Mouse (Mus musculus) forebrain, postnatal 0 days (tissue): ENCODE measurements around the gene Eps8l2. TPM values are rescaled to one million over a fixed set of nuclear protein-coding genes. Genes with fewer than 3 reads are reported as not detected.
A peak's percentile ranks its signal among the peaks of the same experiment; 100 is the strongest.

Experiments used
- ATAC-seq: fragments of 200-750 bp; cut with Nextera tagmentation; 2 replicates; pipeline ENCODE4 v1.8.0; 2017; ENCODE audit warnings: mild to moderate bottlenecking, moderate library complexity
- DNase-seq: peaks from one replicate; pipeline ENCODE4 v3.0.0-alpha.2; 2015
- H3K27ac ChIP-seq: fragments of 300-500 bp; sonication (generic); 2 replicates; pipeline ENCODE4 v1.5.1; 2014; ENCODE audit warnings: low read depth, mild to moderate bottlenecking, antibody characterized with exemption, low read length, moderate library complexity, mixed read lengths
- H3K27me3 ChIP-seq: fragments of 300-500 bp; sonication (generic); 2 replicates; pipeline ENCODE4 v1.6.1; 2014; ENCODE audit warnings: mild to moderate bottlenecking, low read length, mixed read lengths; ENCODE audit not compliant: insufficient read depth
- H3K36me3 ChIP-seq: fragments of 300-500 bp; sonication (generic); 2 replicates; pipeline ENCODE4 v1.6.1; 2014; ENCODE audit warnings: mild to moderate bottlenecking, moderate library complexity; ENCODE audit not compliant: insufficient read depth
- H3K4me1 ChIP-seq: fragments of 300-500 bp; sonication (generic); 2 replicates; pipeline ENCODE4 v1.6.1; 2014; ENCODE audit warnings: antibody characterized with exemption; ENCODE audit not compliant: insufficient read depth
- H3K4me2 ChIP-seq: fragments of 300-500 bp; sonication (generic); 2 replicates; pipeline ENCODE4 v1.6.1; 2014; ENCODE audit warnings: low read depth, mild to moderate bottlenecking, moderate library complexity
- H3K4me3 ChIP-seq: fragments of 300-500 bp; sonication (generic); 2 replicates; pipeline ENCODE4 v1.5.1; 2014; ENCODE audit warnings: low read depth, low read length, mixed read lengths
- H3K9ac ChIP-seq: fragments of 300-500 bp; sonication (generic); 2 replicates; pipeline ENCODE4 v1.6.1; 2014; ENCODE audit warnings: mild to moderate bottlenecking
- H3K9me3 ChIP-seq: fragments of 300-500 bp; sonication (generic); 2 replicates; pipeline ENCODE4 v1.6.1; 2016; ENCODE audit warnings: low read length
- CTCF ChIP-seq: sonication (generic); IDR thresholded peaks from 2 replicates; pipeline ENCODE4 v1.5.1; 2016; ENCODE audit warnings: antibody characterized with exemption, control low read depth, low read depth
- WGBS: fragments of 180-500 bp; shearing (Covaris S2); extraction: QIAGEN DNeasy Blood & Tissue Kit; methylation state at CpG from one replicate; pipeline ENCODE4 v1.1.7; 2014; 5-methylcytosine and 5-hydroxymethylcytosine counted together
- polyA plus RNA-seq: library from polyadenylated mRNA; unstranded; fragments of >200 nt; fragmentation: Nextera tagmentation; extraction: Ambion mirVana; gene quantifications from 2 replicates; pipeline ENCODE4 v1.2.1, GENCODE M21; 2015
- total RNA-seq: library from RNA; depleted of rRNA; stranded (reverse); fragments of >200 nt; gene quantifications from 2 replicates; pipeline ENCODE4 v1.2.3, GENCODE M21; 2014

The Eps8l2 gene
- total and polyA plus RNA-seq, 2 experiments from 2014 or later = 0.74 to 1.0 TPM

DNA sequence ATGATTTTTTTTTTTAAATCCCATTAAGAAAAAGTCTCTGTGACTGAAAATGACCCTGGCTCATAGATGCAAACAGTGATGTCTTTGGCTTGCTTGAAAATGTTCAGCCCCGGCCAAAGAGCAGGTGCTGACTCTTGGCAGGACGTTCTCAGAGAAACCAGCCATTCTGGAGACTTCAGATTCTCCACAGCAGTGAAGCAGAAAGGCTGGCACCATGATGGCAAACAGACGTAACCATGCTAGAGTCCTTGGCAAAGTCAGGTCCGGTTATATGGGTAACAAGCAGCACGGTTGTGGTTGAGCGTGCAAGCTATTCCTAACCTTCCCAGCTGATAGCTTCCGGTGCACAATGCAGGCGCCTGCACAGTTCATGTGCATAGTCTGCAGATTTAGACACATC is 39.5 kb upstream of the Eps8l2 start:
- Histone ChIP-seq H3K4me2 (no peak overlapping the region), H3K27me3 (peaks cover 16% of the 10 kb centered on the region), H3K36me3 (peaks cover 56% of the 10 kb centered on the region), H3K27ac (no peak overlapping the region), H3K4me1 (no peaks in the 10 kb centered on the region), H3K9me3 (no peaks in the 10 kb centered on the region), H3K9ac (no peak overlapping the region), H3K4me3 (no peak overlapping the region)
- 94% methylated on average over 8 of the region's 8 CpGs for WGBS
- no peak for ATAC-seq
- TF ChIP-seq CTCF = no peak
- DNase-seq = no peak

DNA sequence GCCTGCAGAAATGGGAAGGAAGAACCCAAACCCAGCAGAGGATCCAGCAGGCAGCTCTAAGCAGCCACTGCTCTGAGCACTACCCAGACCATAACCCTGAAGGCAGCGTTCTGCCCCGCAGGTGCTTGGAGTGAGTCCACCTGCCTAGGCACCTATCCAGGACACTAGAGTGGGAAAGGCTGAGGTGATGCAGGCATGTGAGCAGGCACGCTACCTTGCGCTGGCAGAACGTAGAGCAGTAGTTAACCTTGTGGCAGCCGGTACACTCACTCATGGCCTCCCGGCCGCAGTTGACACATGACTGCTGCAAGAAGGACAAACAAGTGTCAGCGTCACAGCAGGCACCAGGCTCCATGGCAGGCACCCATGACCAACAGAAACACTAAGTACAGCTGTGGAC is 37.3 kb upstream of the Eps8l2 start:
- H3K27me3 ChIP-seq = no peaks in the 10 kb centered on the region
- no peak overlapping the region for H3K4me2 ChIP-seq
- H3K9me3 ChIP-seq = no peaks in the 10 kb centered on the region
- TF ChIP-seq CTCF = no peak
- DNase-seq (no peak), ATAC-seq (no peak)
- peaks cover 78% of the 10 kb centered on the region for H3K36me3 ChIP-seq
- H3K4me1 ChIP-seq = no peaks in the 10 kb centered on the region
- no peak overlapping the region for H3K9ac ChIP-seq
- no peak overlapping the region for H3K4me3 ChIP-seq
- 95% methylated on average over 9 of the region's 9 CpGs for WGBS
- no peak overlapping the region for H3K27ac ChIP-seq

DNA sequence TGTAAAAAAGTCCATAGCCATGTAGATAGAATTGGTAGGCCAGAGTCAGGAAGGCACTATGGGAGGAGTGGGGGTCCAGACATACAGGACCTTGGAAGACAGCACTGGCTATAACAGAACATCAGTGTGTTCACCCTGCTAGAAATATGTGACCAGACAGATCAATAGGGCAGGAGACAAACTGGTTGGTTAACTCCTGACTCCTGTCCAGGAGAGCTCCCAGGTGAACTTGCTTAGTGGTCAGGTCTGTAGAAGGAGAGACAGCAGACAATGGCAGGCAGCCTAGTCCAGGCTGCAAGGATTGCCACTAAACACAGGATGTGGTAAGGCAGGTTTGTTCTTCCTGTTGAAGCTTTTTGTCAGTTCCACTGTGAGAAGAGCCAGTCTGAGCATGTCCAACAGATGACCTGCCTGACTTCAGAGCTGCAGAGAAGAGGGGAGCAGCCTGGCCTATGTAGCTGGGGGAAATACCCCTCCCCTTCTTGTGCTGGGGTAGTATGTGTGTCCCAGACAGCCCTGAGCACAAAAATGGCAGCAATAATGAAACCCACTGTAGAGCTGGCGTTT is 35.9 kb upstream of the Eps8l2 start:
- Histone ChIP-seq H3K9ac (no peak overlapping the region), H3K4me2 (no peak overlapping the region), H3K27me3 (no peaks in the 10 kb centered on the region), H3K9me3 (no peaks in the 10 kb centered on the region), H3K4me3 (no peak overlapping the region), H3K27ac (no peak overlapping the region), H3K36me3 (peaks cover 80% of the 10 kb centered on the region), H3K4me1 (no peaks in the 10 kb centered on the region)
- ATAC-seq = no peak
- no peak for TF ChIP-seq CTCF
- no peak for DNase-seq
- WGBS = 74% methylated on average over 1 of the region's 1 CpGs

DNA sequence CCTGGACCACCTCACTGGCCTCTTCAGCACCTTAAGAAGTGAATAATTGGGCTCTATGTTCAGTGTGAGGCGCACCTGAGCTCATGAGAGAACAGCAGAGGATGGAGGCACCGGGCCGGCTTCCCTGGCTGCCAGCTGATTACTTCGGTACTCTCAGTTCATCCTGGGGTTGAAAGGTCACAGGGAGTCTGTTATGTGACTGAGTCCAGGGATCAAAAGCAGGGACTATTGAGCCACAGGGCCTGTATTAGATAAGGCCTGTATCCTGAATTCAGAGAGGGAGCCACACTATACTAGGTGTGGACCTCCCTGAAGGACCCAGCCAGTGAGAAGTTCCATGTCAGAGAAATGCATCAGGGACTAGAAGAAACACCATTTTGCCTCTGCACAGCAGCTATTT is 34.1 kb upstream of the Eps8l2 start:
- Histone ChIP-seq H3K9ac (no peak overlapping the region), H3K4me3 (no peak overlapping the region), H3K36me3 (peaks cover 90% of the 10 kb centered on the region), H3K4me2 (no peak overlapping the region), H3K9me3 (no peaks in the 10 kb centered on the region), H3K27me3 (no peaks in the 10 kb centered on the region), H3K4me1 (no peaks in the 10 kb centered on the region), H3K27ac (no peak overlapping the region)
- TF ChIP-seq CTCF = no peak
- WGBS = 88% methylated on average over 4 of the region's 4 CpGs
- ATAC-seq (no peak), DNase-seq (no peak)

DNA sequence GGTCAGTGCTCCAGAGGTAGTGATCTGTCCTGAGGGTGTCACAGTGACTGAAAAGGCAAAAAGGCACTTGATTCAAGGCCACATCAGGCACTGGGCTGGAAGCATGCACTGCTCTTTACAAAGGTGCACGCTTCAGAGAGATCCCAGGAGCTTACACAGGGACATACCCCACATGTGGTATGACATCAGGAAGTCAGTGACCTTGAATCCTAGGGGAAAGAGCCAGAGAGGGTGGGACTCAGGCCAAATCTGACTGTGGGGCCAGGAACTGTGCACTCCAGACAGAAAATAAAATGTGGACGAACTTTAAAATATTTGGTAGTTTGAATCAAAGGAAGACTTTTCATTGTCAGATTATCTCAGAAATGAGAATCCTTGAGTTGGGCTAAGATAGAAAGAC is 24.3 kb upstream of the Eps8l2 start:
- DNase-seq (no peak), ATAC-seq (no peak)
- TF ChIP-seq CTCF = no peak
- Histone ChIP-seq H3K9ac (no peak overlapping the region), H3K4me3 (no peak overlapping the region), H3K27me3 (no peaks in the 10 kb centered on the region), H3K9me3 (no peaks in the 10 kb centered on the region), H3K36me3 (peaks cover 96% of the 10 kb centered on the region), H3K4me2 (no peak overlapping the region), H3K27ac (no peak overlapping the region), H3K4me1 (no peaks in the 10 kb centered on the region)
- 93% methylated on average over 2 of the region's 2 CpGs for whole genome bisulfite sequencing

DNA sequence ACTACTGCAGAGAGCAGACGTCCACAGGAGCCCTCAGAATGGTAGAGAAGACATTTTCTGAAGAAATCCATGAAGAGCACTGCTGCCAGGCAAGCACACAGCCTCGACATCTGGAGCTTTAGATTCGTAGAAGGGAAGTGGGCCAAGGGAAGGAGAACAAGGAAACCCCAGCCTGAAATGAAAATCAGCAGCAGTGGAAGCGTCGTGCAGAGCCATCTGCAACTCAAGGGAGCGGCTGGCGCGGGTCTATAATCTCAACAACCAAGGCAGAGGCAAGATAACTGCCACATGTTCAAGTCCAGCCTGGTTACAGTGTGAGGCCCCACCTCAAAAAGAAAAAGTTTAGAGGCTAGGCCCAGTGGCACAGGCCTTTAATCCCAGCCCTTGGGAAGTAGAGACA is 23.6 kb upstream of the Eps8l2 start:
- DNase-seq (no peak), ATAC-seq (no peak)
- H3K9me3 ChIP-seq = no peaks in the 10 kb centered on the region
- no peak overlapping the region for H3K9ac ChIP-seq
- no peak overlapping the region for H3K27ac ChIP-seq
- no peak overlapping the region for H3K4me2 ChIP-seq
- TF ChIP-seq CTCF = no peak
- H3K4me1 ChIP-seq = no peaks in the 10 kb centered on the region
- WGBS = 81% methylated on average over 8 of the region's 8 CpGs
- no peak overlapping the region for H3K4me3 ChIP-seq
- H3K36me3 ChIP-seq = peaks cover 94% of the 10 kb centered on the region
- H3K27me3 ChIP-seq = no peaks in the 10 kb centered on the region

DNA sequence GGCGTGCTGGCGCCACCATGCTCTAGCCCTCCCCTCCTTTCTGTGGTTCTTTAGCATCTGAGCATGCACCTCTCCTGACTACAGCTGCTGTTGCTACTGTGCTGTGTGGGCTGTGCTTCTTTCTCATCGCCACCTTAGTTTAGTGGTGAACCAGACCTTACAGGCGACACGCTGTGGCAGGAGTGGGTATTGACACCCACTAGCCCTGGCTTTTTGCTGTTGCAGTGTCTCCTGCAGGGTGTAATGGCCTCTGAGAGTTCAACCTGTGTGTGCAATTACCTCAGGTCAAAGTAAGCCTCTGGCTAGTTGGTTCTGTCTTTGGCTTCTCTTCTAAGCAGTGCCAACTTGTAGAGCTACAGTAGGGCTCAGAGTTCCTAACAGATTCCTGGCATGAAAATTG is 22.7 kb upstream of the Eps8l2 start:
- H3K27me3 ChIP-seq = no peaks in the 10 kb centered on the region
- H3K27ac ChIP-seq = no peak overlapping the region
- H3K9me3 ChIP-seq = no peaks in the 10 kb centered on the region
- no peak overlapping the region for H3K9ac ChIP-seq
- ATAC-seq (peak; percentile 54), DNase-seq (no peak)
- TF ChIP-seq CTCF = peak; percentile 60
- H3K4me2 ChIP-seq = no peak overlapping the region
- H3K4me3 ChIP-seq = no peak overlapping the region
- 70% methylated on average over 5 of the region's 5 CpGs for WGBS
- H3K4me1 ChIP-seq = no peaks in the 10 kb centered on the region
- peaks cover 94% of the 10 kb centered on the region for H3K36me3 ChIP-seq
